Mouse (Mus musculus) CH12.LX (cell line): ENCODE results near the gene Fermt3.

Source experiments
- CTCF ChIP-seq, 2 experiments: IDR thresholded peaks in 1 of 2; conservative IDR thresholded peaks in 1 of 2; 2 replicates each; pipeline ENCODE4 v1.5.1; 2011 to 2012; ENCODE audit warnings: low read depth in 2 of 2, low read length in 2 of 2, improper control_type of control experiment in 1 of 2, inconsistent platforms in 1 of 2, mild to moderate bottlenecking in 1 of 2, moderate library complexity in 1 of 2
- E2F4 ChIP-seq: IDR thresholded peaks from 2 replicates; pipeline ENCODE4 v1.6.1; 2011; ENCODE audit warnings: low read depth, low read length, improper control_type of control experiment; ENCODE audit not compliant: insufficient replicate concordance
- EP300 ChIP-seq: IDR thresholded peaks from 2 replicates; pipeline ENCODE4 v1.6.1; 2011; ENCODE audit warnings: low read length, improper control_type of control experiment
- ETS1 ChIP-seq: conservative IDR thresholded peaks from 2 replicates; pipeline ENCODE4 v1.6.1; 2012; ENCODE audit warnings: low read depth, mild to moderate bottlenecking, inconsistent platforms, low read length, improper control_type of control experiment, moderate library complexity
- HCFC1 ChIP-seq: IDR thresholded peaks from 2 replicates; pipeline ENCODE4 v1.6.1; 2012; ENCODE audit warnings: low read depth, mild to moderate bottlenecking, inconsistent platforms, low read length, improper control_type of control experiment
- JUND ChIP-seq: conservative IDR thresholded peaks from 2 replicates; pipeline ENCODE4 v1.6.1; 2011; ENCODE audit warnings: low read depth, low read length, improper control_type of control experiment
- NRF1 ChIP-seq: IDR thresholded peaks from 2 replicates; pipeline ENCODE4 v1.6.1; 2014; ENCODE audit warnings: low read depth, mild to moderate bottlenecking, inconsistent platforms, low read length, improper control_type of control experiment, moderate library complexity
- POLR2A ChIP-seq: IDR thresholded peaks from 2 replicates; pipeline ENCODE4 v1.6.1; 2011; ENCODE audit warnings: low read depth, mild to moderate bottlenecking, improper control_type of control experiment, low read length
- TCF12 ChIP-seq: IDR thresholded peaks from 2 replicates; pipeline ENCODE4 v1.6.1; 2014; ENCODE audit warnings: low read depth, mild to moderate bottlenecking, inconsistent platforms, low read length, improper control_type of control experiment
- USF1 ChIP-seq: IDR thresholded peaks from 2 replicates; pipeline ENCODE4 v1.6.1; 2014; ENCODE audit warnings: low read depth, mild to moderate bottlenecking, inconsistent platforms, low read length, improper control_type of control experiment

GRCm38 (mm10) chr19:6975537-6976521 lies 43.4 kb downstream of the Fermt3 start, which contains the start of gene Plcb3:
- TF ChIP-seq ETS1 (0 out of 2 replicates have a peak, but pooled peaks have one; percentile 9), EP300 (0 out of 2 replicates have a peak, but pooled peaks have one; percentile 8), JUND (no peak), NRF1 (0 out of 2 replicates have a peak, but pooled peaks have one; percentile 22), E2F4 (no peak), CTCF (conservative IDR thresholded peaks at IDR 0.05 in 1 of 2, IDR thresholded peaks at IDR 0.05 in 1 of 2; ENCODE audit: low read depth in 2 of 2, low read length in 2 of 2) (peak in 1 of 2 experiments; percentile 39; a peak in 2 of 4 replicates), USF1 (no peak), HCFC1 (peak; percentile 42; the same call in 1 of the 2 replicates), TCF12 (peak; percentile 77), POLR2A (peak; percentile 20; the same call in 1 of the 2 replicates)
